Mouse (Mus musculus): ENCODE measurements around the gene Nfkb2. TPM values are rescaled to one million over a fixed set of nuclear protein-coding genes. Genes with fewer than 3 reads are reported as not detected.
A peak's percentile ranks its signal among the peaks of the same experiment; 100 is the strongest.

The Nfkb2 gene
- polyA plus RNA-seq, 1 experiment from 2014 or later = 14.1 TPM

MicroRNAs within 50 kb of the gene (microRNA counts, 519-probe panel; counts per million panel counts)
- 2,373 counts per million, percentile 52 among the panel's probes with 10 or more counts for microRNA mmu-miR-146b

Small RNA genes lying within 50 kb of the gene (microRNA-seq; reads per million reads assigned to microRNA genes)
- 0.59 reads per million for gene Mir146b

Other genes with a start within 250 kb of the Nfkb2 start
- 42.5 and 53.8 TPM in 2 replicates for gene Nolc1, start 228.5 kb upstream of the Nfkb2 start, polyA plus RNA-seq (2015; fragmentation: Nextera tagmentation; extraction: Ambion mirVana)
- not detected in 2 replicates for gene Elovl3, start 172.4 kb upstream of the Nfkb2 start, polyA plus RNA-seq (2015; fragmentation: Nextera tagmentation; extraction: Ambion mirVana)
- 0.33 and 0.39 TPM in 2 replicates for gene Pitx3, start 156.0 kb upstream of the Nfkb2 start, polyA plus RNA-seq (2015; fragmentation: Nextera tagmentation; extraction: Ambion mirVana)
- 36.1 and 42.7 TPM in 2 replicates for gene Gbf1, start 151.8 kb upstream of the Nfkb2 start, polyA plus RNA-seq (2015; fragmentation: Nextera tagmentation; extraction: Ambion mirVana)
- 4.1 and 5.1 TPM in 2 replicates for gene Psd, start 22.8 kb downstream of the Nfkb2 start, polyA plus RNA-seq (2015; fragmentation: Nextera tagmentation; extraction: Ambion mirVana)
- 11.0 and 12.8 TPM in 2 replicates for gene Fbxl15, start 23.9 kb downstream of the Nfkb2 start, polyA plus RNA-seq (2015; fragmentation: Nextera tagmentation; extraction: Ambion mirVana)
- gene Cuedc2, start 34.4 kb downstream of the Nfkb2 start, polyA plus RNA-seq (2015; fragmentation: Nextera tagmentation; extraction: Ambion mirVana) = 142 and 150 TPM in 2 replicates
- gene Mfsd13a, start 36.8 kb downstream of the Nfkb2 start, polyA plus RNA-seq (2015; fragmentation: Nextera tagmentation; extraction: Ambion mirVana) = 6.0 TPM in 2 replicates
- gene 2310034G01Rik, start 46.0 kb downstream of the Nfkb2 start, polyA plus RNA-seq (2015; fragmentation: Nextera tagmentation; extraction: Ambion mirVana) = 1.1 and 1.2 TPM in 2 replicates
- 126 and 130 TPM in 2 replicates for gene Actr1a, start 91.4 kb downstream of the Nfkb2 start, polyA plus RNA-seq (2015; fragmentation: Nextera tagmentation; extraction: Ambion mirVana)
- gene Sufu, start 92.6 kb downstream of the Nfkb2 start, polyA plus RNA-seq (2015; fragmentation: Nextera tagmentation; extraction: Ambion mirVana) = 17.6 and 18.8 TPM in 2 replicates
- 17.0 and 19.4 TPM in 2 replicates for gene Trim8, start 197.4 kb downstream of the Nfkb2 start, polyA plus RNA-seq (2015; fragmentation: Nextera tagmentation; extraction: Ambion mirVana)

Measured in heart, embryonic 16.5 days (tissue).